Mouse (Mus musculus) testis, postnatal 10 days (tissue): ENCODE data around the gene Nsg2.

Experiments
- DNase-seq: peaks from one replicate; pipeline ENCODE4 v3.0.0; 2021; ENCODE audit warnings: low spot score

Gene Nsg2

GRCm38 (mm10) chr11:32011867-32012603 is 11.8 kb downstream of the Nsg2 start:
- DNase-seq, result no peak

- no peak for DNase-seq
These were observed 12.8 kb downstream of the Nsg2 start for GRCm38 (mm10) chr11:32013014-32013427.

GRCm38 (mm10) chr11:32013561-32013960 is 13.3 kb downstream of the Nsg2 start:
- DNase-seq, result no peak

- DNase-seq, result no peak
These were observed 17.9 kb downstream of the Nsg2 start for GRCm38 (mm10) chr11:32018201-32018600.

- no peak for DNase-seq
These were observed 20.0 kb downstream of the Nsg2 start for GRCm38 (mm10) chr11:32020031-32020965.

GRCm38 (mm10) chr11:32026634-32027033 is 26.4 kb downstream of the Nsg2 start:
- DNase-seq, result no peak

GRCm38 (mm10) chr11:32027474-32028342 is 27.4 kb downstream of the Nsg2 start:
- no peak for DNase-seq

- no peak for DNase-seq
These were observed 28.3 kb downstream of the Nsg2 start for GRCm38 (mm10) chr11:32028605-32029004.

- no peak for DNase-seq
These were observed 29.1 kb downstream of the Nsg2 start for GRCm38 (mm10) chr11:32029356-32029755.

GRCm38 (mm10) chr11:32031396-32031795 is 31.1 kb downstream of the Nsg2 start:
- DNase-seq, result no peak

- no peak for DNase-seq
These were observed 31.8 kb downstream of the Nsg2 start for GRCm38 (mm10) chr11:32032053-32032452.

GRCm38 (mm10) chr11:32035831-32036230 is 35.6 kb downstream of the Nsg2 start:
- DNase-seq, result no peak

- DNase-seq, result no peak
These were observed 39.4 kb downstream of the Nsg2 start for GRCm38 (mm10) chr11:32039656-32040055.

- DNase-seq, result no peak
These were observed 57.1 kb downstream of the Nsg2 start for GRCm38 (mm10) chr11:32057389-32057788.

- DNase-seq, result no peak
These were observed 57.6 kb downstream of the Nsg2 start for GRCm38 (mm10) chr11:32057861-32058260.

GRCm38 (mm10) chr11:32061020-32061419 is 60.8 kb downstream of the Nsg2 start:
- DNase-seq, result no peak

GRCm38 (mm10) chr11:32061874-32062273 is 61.6 kb downstream of the Nsg2 start:
- no peak for DNase-seq

- no peak for DNase-seq
These were observed 63.7 kb downstream of the Nsg2 start for GRCm38 (mm10) chr11:32063775-32064510.

- no peak for DNase-seq
These were observed 64.2 kb downstream of the Nsg2 start for GRCm38 (mm10) chr11:32064511-32064862.

GRCm38 (mm10) chr11:32068736-32069490 is 68.7 kb downstream of the Nsg2 start:
- DNase-seq, result no peak

- DNase-seq, result no peak
These were observed 74.9 kb downstream of the Nsg2 start for GRCm38 (mm10) chr11:32075163-32075562.
